In genomic region chr11:76210228-76210985, GRCm38 (mm10) we compare ENCODE assay signal across 18 mouse cellular contexts. TPM values are rescaled to one million over a fixed set of nuclear protein-coding genes. Genes with fewer than 3 reads are reported as not detected.
"Had no signal": no experiment of that assay in that cellular context is flagged by ENCODE, and none has a peak within 500 bp of the region (broad histone marks: within the 10 kb centered on the region; RNA-seq: fewer than 3 reads in every experiment).

No protein-coding gene starts in this region.

- H3K27ac ChIP-seq: kidney, postnatal 0 days; limb, embryonic 12.5 days; liver, embryonic 14.5 days; macrophage; midbrain, embryonic 12.5 days had no signal

- H3K9ac ChIP-seq: limb, embryonic 12.5 days; liver, embryonic 14.5 days; lung, embryonic 14.5 days; midbrain, embryonic 12.5 days had no signal

- DNase-seq: kidney, adult 11 months; kidney, adult 9 months; kidney, postnatal 36 days; layer of hippocampus, adult 9-11 months; layer of hippocampus, postnatal 36 days; lung, embryonic 14.5 days; right cerebral cortex, postnatal 25 days; thymus, adult 18-20 months; thymus, postnatal 14 days had no signal

- ATAC-seq: midbrain, embryonic 16.5 days had no signal

- H3K9me3 ChIP-seq: limb, embryonic 12.5 days; megakaryocyte, embryonic 14.5 days; midbrain, embryonic 12.5 days had no signal

- H3K4me2 ChIP-seq: limb, embryonic 12.5 days; lung, embryonic 14.5 days; midbrain, embryonic 12.5 days had no signal

- H3K27me3 ChIP-seq: limb, embryonic 12.5 days; megakaryocyte, embryonic 14.5 days; midbrain, embryonic 12.5 days had no signal

- H3K4me1 ChIP-seq: limb, embryonic 12.5 days; midbrain, embryonic 12.5 days had no signal

- H3K4me3 ChIP-seq: limb, embryonic 12.5 days; megakaryocyte, embryonic 14.5 days; midbrain, embryonic 12.5 days had no signal

RNA-seq across cellular contexts. Expression of gene Dbil5, which starts 7.0 kb away (rescaled TPM):
- polyA plus RNA-seq: macrophage; midbrain, embryonic 12.5 days; neural tube, embryonic 14.5 days; small intestine, adult 2 months had no signal
